Mouse (Mus musculus) hindbrain, postnatal 0 days (tissue): ENCODE data around the gene Naa40. TPM values are rescaled to one million over a fixed set of nuclear protein-coding genes. Genes with fewer than 3 reads are reported as not detected.

Source experiments
- ATAC-seq: fragments of 200-750 bp; cut with Nextera tagmentation; 2 replicates; pipeline ENCODE4 v1.8.0; 2017; ENCODE audit warnings: mild to moderate bottlenecking, moderate TSS enrichment, moderate library complexity
- DNase-seq: peaks from one replicate; pipeline ENCODE4 v3.0.0-alpha.2; 2015; ENCODE audit warnings: low spot score
- H3K27ac ChIP-seq: fragments of 300-500 bp; sonication (generic); 2 replicates; pipeline ENCODE4 v1.5.1; 2014; ENCODE audit warnings: mild to moderate bottlenecking
- H3K27me3 ChIP-seq: fragments of 300-500 bp; sonication (generic); 2 replicates; pipeline ENCODE4 v1.6.1; 2014; ENCODE audit warnings: low read length, mixed read lengths; ENCODE audit not compliant: insufficient read depth
- H3K36me3 ChIP-seq: fragments of 300-500 bp; sonication (generic); 2 replicates; pipeline ENCODE4 v1.6.1; 2014; ENCODE audit warnings: low read length, mixed read lengths; ENCODE audit not compliant: insufficient read depth
- H3K4me1 ChIP-seq: fragments of 300-500 bp; sonication (generic); 2 replicates; pipeline ENCODE4 v1.6.1; 2014; ENCODE audit warnings: antibody characterized with exemption, low read length, mixed read lengths; ENCODE audit not compliant: insufficient read depth
- H3K4me2 ChIP-seq: fragments of 300-500 bp; sonication (generic); 2 replicates; pipeline ENCODE4 v1.6.1; 2014; ENCODE audit warnings: low read depth, mild to moderate bottlenecking, low read length, moderate library complexity, mixed read lengths
- H3K4me3 ChIP-seq: fragments of 300-500 bp; sonication (generic); 2 replicates; pipeline ENCODE4 v1.5.1; 2014; ENCODE audit warnings: low read length
- H3K9ac ChIP-seq: fragments of 300-500 bp; sonication (generic); replicated peaks from 2 replicates; pipeline ENCODE4 v1.6.1; 2014; ENCODE audit warnings: mild to moderate bottlenecking, low read length, moderate library complexity, mixed read lengths
- H3K9me3 ChIP-seq: fragments of 300-500 bp; sonication (generic); 2 replicates; pipeline ENCODE4 v1.6.1; 2016; ENCODE audit warnings: low read length, mixed read lengths
- CTCF ChIP-seq: IDR thresholded peaks from 2 replicates; pipeline ENCODE4 v1.5.1; 2016; ENCODE audit warnings: antibody characterized with exemption, control low read depth, low read depth
- whole genome bisulfite sequencing: fragments of 180-500 bp; shearing (Covaris S2); extraction: QIAGEN DNeasy Blood & Tissue Kit; methylation state at CpG from one replicate; pipeline ENCODE4 v1.1.7; 2014; 5-methylcytosine and 5-hydroxymethylcytosine counted together
- polyA plus RNA-seq: library from polyadenylated mRNA; unstranded; fragments of >200 nt; fragmentation: Nextera tagmentation; extraction: Ambion mirVana; gene quantifications from 2 replicates; pipeline ENCODE4 v1.2.1, GENCODE M21; 2015
- total RNA-seq: library from RNA; depleted of rRNA; stranded (reverse); fragments of >200 nt; gene quantifications from 2 replicates; pipeline ENCODE4 v1.2.3, GENCODE M21; 2014; rRNA removed

Naa40 gene
- total RNA-seq (56.5 and 59.7 TPM in 2 replicates), polyA plus RNA-seq (42.7 and 42.8 TPM in 2 replicates)

GRCm38 (mm10) chr19:7240782-7241690, at the start of gene Naa40:
Gene Naa40, minus strand, starts transcription at chr19:7241183.
- TF ChIP-seq CTCF, result no peak
- Histone ChIP-seq H3K9ac (peak within 1 kb of the TSS; percentile 73), H3K27ac (peak within 1 kb of the TSS; percentile 87), H3K9me3 (no peaks in the 10 kb centered on the region), H3K36me3 (no peaks in the 10 kb centered on the region), H3K4me2 (peak within 1 kb of the TSS; percentile 97), H3K4me1 (peaks cover 8% of the 10 kb centered on the region), H3K27me3 (no peaks in the 10 kb centered on the region), H3K4me3 (peak within 1 kb of the TSS; percentile 75)
- ATAC-seq (peak; percentile 97), DNase-seq (peak; percentile 98)
- WGBS, result 2% methylated on average over 68 of the region's 80 CpGs

GRCm38 (mm10) chr19:7289767-7290166, 48.8 kb upstream of the Naa40 start:
- H3K4me2 ChIP-seq, result no peak overlapping the region
- H3K4me3 ChIP-seq, result no peak overlapping the region
- no peak overlapping the region for H3K27ac ChIP-seq
- WGBS, result 64% methylated on average over 2 of the region's 2 CpGs
- DNase-seq (no peak), ATAC-seq (no peak)
- H3K27me3 ChIP-seq, result no peaks in the 10 kb centered on the region
- peaks cover 32% of the 10 kb centered on the region; the same call in 1 of the 2 replicates for H3K36me3 ChIP-seq
- H3K9me3 ChIP-seq, result no peaks in the 10 kb centered on the region
- H3K4me1 ChIP-seq, result 0 out of 2 replicates have a peak, but pooled peaks cover 11% of the 10 kb centered on the region
- H3K9ac ChIP-seq, result no peak overlapping the region
- TF ChIP-seq CTCF, result no peak

GRCm38 (mm10) chr19:7288288-7288687, 47.3 kb upstream of the Naa40 start:
- Histone ChIP-seq H3K9ac (no peak overlapping the region), H3K9me3 (no peaks in the 10 kb centered on the region), H3K4me1 (0 out of 2 replicates have a peak, but pooled peaks cover 4% of the 10 kb centered on the region), H3K4me3 (no peak overlapping the region), H3K27ac (no peak overlapping the region), H3K36me3 (peaks cover 46% of the 10 kb centered on the region; the same call in 1 of the 2 replicates), H3K4me2 (no peak overlapping the region), H3K27me3 (no peaks in the 10 kb centered on the region)
- TF ChIP-seq CTCF, result no peak
- ATAC-seq, result no peak
- 85% methylated on average over 3 of the region's 3 CpGs for WGBS
- no peak for DNase-seq

DNA sequence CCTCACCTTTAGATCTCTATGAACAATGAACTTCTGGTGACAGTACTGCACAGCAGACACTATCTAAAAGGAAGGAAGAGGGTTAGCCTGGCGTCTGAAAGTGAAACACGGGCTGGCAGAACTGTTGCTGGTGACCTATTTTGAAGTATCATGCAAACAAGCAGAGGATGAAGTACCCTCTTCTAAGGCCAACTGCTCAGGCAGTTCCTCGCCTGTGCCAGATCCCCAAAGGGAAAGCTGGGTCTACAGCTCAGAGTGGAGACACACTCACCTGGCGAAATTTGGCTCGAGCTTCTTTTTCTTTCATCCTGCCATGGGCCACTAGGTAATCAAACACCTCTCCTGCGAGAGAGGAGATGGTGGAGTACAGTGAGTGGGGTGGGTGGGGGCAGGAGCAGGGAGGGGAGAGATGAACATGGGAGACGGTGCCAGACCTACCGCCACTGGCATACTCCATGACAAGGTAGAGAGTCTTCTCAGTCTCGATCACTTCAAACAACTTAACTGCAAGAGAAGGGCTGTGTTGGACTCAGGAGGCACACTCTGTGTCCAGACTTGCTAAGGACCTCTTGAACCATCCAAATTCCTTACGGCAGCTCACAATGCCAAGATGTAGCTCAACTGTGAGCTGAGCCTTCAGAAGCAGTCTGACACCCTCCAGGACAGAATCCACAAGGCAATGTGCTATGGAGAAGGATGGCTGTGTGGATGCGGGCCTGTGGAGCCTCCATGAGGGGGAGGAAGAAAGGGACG, 45.8 kb upstream of the Naa40 start:
- no peak for TF ChIP-seq CTCF
- no peaks in the 10 kb centered on the region for H3K27me3 ChIP-seq
- H3K4me1 ChIP-seq, result no peaks in the 10 kb centered on the region
- ATAC-seq (no peak), DNase-seq (no peak)
- peaks cover 62% of the 10 kb centered on the region for H3K36me3 ChIP-seq
- H3K27ac ChIP-seq, result no peak overlapping the region
- H3K9ac ChIP-seq, result no peak overlapping the region
- no peak overlapping the region for H3K4me3 ChIP-seq
- no peak overlapping the region for H3K4me2 ChIP-seq
- no peaks in the 10 kb centered on the region for H3K9me3 ChIP-seq
- WGBS, result 86% methylated on average over 12 of the region's 12 CpGs

DNA sequence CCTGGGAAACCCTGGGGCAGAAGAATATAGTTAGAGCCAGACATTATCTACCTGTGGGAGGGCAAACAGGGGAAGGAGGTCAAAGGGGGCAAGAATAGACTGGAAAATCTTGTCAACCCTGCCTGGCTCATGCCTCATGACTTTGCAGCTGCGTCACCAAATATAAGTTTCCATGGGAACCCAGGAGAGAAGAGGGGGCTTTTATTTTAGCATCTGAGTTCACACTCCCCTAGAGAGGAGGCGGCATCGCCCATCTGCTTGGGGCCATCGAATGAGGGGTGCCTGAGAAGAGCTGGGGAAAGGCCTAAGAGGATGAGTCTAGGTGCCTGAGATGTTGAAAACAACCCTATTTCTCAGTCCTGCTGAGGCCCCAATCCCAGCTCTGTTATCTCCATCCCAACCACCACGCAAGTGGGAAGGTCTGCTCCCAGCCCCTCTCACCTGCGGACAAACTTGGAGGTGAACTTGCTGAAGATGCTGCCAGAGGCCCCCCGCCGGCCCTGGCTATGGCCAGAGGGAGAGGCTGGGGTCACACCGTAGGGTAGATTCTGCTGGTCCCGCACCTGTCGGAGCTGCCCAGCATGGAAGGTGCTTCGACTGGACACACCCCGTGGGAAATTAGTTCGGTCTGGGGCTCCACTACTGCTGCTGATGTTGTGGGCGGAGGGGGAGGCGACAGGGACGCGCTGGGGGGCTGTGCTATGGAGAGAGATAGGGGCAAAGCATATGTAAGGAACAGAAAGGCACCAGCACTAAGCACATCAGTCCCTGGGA, 39.8 kb upstream of the Naa40 start:
- Histone ChIP-seq H3K9me3 (no peaks in the 10 kb centered on the region), H3K36me3 (peaks cover 55% of the 10 kb centered on the region), H3K27ac (no peak overlapping the region), H3K9ac (no peak overlapping the region), H3K4me1 (peaks cover 19% of the 10 kb centered on the region; the same call in 1 of the 2 replicates), H3K4me2 (no peak overlapping the region), H3K27me3 (no peaks in the 10 kb centered on the region), H3K4me3 (no peak overlapping the region)
- DNase-seq (no peak), ATAC-seq (no peak)
- WGBS, result 88% methylated on average over 18 of the region's 18 CpGs
- no peak for TF ChIP-seq CTCF

GRCm38 (mm10) chr19:7279114-7279513, 38.1 kb upstream of the Naa40 start:
- WGBS, result 29% methylated on average over 6 of the region's 6 CpGs
- Histone ChIP-seq H3K27ac (peak overlapping the region; percentile 54; the same call in 1 of the 2 replicates), H3K4me1 (peaks cover 22% of the 10 kb centered on the region; the same call in 1 of the 2 replicates), H3K4me3 (no peak overlapping the region), H3K9me3 (no peaks in the 10 kb centered on the region), H3K36me3 (peaks cover 51% of the 10 kb centered on the region), H3K4me2 (no peak overlapping the region), H3K27me3 (no peaks in the 10 kb centered on the region), H3K9ac (no peak overlapping the region)
- DNase-seq (peak; percentile 83), ATAC-seq (peak; percentile 44)
- TF ChIP-seq CTCF, result peak; percentile 71
